Mouse (Mus musculus) myocyte (in vitro differentiated cells): ENCODE measurements at regions not wholly inside any gene's neighbourhood (a gene's known extent, or its start where the extent isn't known, plus 50 kb on each side); places are given as distances from the start of the nearest gene placed in this dataset.

ENCODE experiments used
- H3K27me3 ChIP-seq: one replicate; pipeline ENCODE4 v1.6.1; 2011; ENCODE audit not compliant: control insufficient read depth, insufficient read depth, insufficient read length
- H3K36me3 ChIP-seq: one replicate; pipeline ENCODE4 v1.6.1; 2011; ENCODE audit not compliant: control insufficient read depth, insufficient read depth
- H3K4me2 ChIP-seq: one replicate; pipeline ENCODE4 v1.6.1; 2011; ENCODE audit warnings: low read depth, control low read depth
- H3K4me3 ChIP-seq: one replicate; pipeline ENCODE4 v1.5.1; 2011; ENCODE audit warnings: mild to moderate bottlenecking, control low read depth, moderate library complexity
- H3K79me2 ChIP-seq: one replicate; pipeline ENCODE4 v1.6.1; 2011; ENCODE audit not compliant: control insufficient read depth, insufficient read depth
- H3ac ChIP-seq: one replicate; pipeline ENCODE4 v1.6.1; 2011; ENCODE audit not compliant: control insufficient read depth, insufficient read length
- CEBPB ChIP-seq: IDR thresholded peaks from 2 replicates; pipeline ENCODE4 v1.6.1; 2011; ENCODE audit warnings: mild to moderate bottlenecking, moderate library complexity; ENCODE audit not compliant: poor library complexity, insufficient read depth, severe bottlenecking
- E2F4 ChIP-seq: IDR thresholded peaks from one replicate; pipeline ENCODE4 v1.6.1; 2011; ENCODE audit warnings: mild to moderate bottlenecking, control low read depth, moderate library complexity; ENCODE audit not compliant: insufficient read depth
- MAX ChIP-seq: IDR thresholded peaks from one replicate; pipeline ENCODE4 v1.6.1; 2011; ENCODE audit warnings: low read depth, mild to moderate bottlenecking, control low read depth
- MYOD1 ChIP-seq, 3 experiments: IDR thresholded peaks; one replicate each; pipeline ENCODE4 v1.6.1; 2011; ENCODE audit warnings: control low read depth in 2 of 3, low read depth in 2 of 3, mild to moderate bottlenecking in 2 of 3, moderate library complexity in 1 of 3; ENCODE audit not compliant: insufficient read length in 2 of 3, control insufficient read depth in 1 of 3
- MYOG ChIP-seq, 3 experiments: IDR thresholded peaks; one replicate each; pipeline ENCODE4 v1.6.1; 2011; ENCODE audit warnings: control low read depth in 2 of 3, low read depth in 2 of 3, mild to moderate bottlenecking in 2 of 3; ENCODE audit not compliant: insufficient read length in 2 of 3, control insufficient read depth in 1 of 3, insufficient read depth in 1 of 3
- POLR2A ChIP-seq: IDR thresholded peaks from one replicate; pipeline ENCODE4 v1.6.1; 2011; ENCODE audit warnings: low read depth, mild to moderate bottlenecking, control low read depth, moderate library complexity; ENCODE audit not compliant: insufficient read length
- POLR2AphosphoS2 ChIP-seq: IDR thresholded peaks from one replicate; pipeline ENCODE4 v1.6.1; 2011; ENCODE audit warnings: low read depth, control low read depth; ENCODE audit not compliant: insufficient read length
- REST ChIP-seq: IDR thresholded peaks from one replicate; pipeline ENCODE4 v1.6.1; 2011; ENCODE audit warnings: mild to moderate bottlenecking, control low read depth, moderate library complexity; ENCODE audit not compliant: insufficient read depth, insufficient read length
- SRF ChIP-seq: IDR thresholded peaks from one replicate; pipeline ENCODE4 v1.6.1; 2011; ENCODE audit warnings: low read depth; ENCODE audit not compliant: control insufficient read depth, insufficient read length
- TCF12 ChIP-seq: IDR thresholded peaks from one replicate; pipeline ENCODE4 v1.6.1; 2011; ENCODE audit warnings: mild to moderate bottlenecking, control low read depth; ENCODE audit not compliant: poor library complexity, insufficient read depth, severe bottlenecking
- TCF3 ChIP-seq: IDR thresholded peaks from one replicate; pipeline ENCODE4 v1.6.1; 2011; ENCODE audit warnings: low read depth, control low read depth; ENCODE audit not compliant: insufficient read length
- USF1 ChIP-seq: IDR thresholded peaks from one replicate; pipeline ENCODE4 v1.6.1; 2011; ENCODE audit warnings: low read depth, mild to moderate bottlenecking, control low read depth, moderate library complexity

DNA sequence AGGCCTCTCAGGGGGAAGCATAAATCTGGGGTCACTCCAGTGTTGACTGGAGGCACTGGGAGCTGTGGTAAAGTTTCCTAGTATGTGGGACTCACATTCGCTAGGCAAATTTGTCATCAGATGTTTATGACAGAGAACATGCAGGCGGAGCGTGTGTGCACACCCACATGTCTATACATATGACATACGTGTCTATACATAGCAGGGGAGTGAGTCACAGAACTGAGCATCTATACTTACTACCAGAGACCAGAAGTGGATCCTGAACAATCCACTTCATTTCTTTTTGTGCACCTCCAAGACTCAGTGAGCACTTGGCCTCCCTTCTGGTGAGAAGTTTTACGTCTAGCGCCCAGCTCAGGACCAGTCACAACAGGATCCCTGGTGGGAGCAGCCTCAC is 118.6 kb downstream of the Cdh26 start:
- Histone ChIP-seq H3K27me3 (no peaks in the 10 kb centered on the region), H3K4me2 (no peak overlapping the region), H3ac (no peak overlapping the region), H3K4me3 (no peak overlapping the region), H3K79me2 (no peaks in the 10 kb centered on the region), H3K36me3 (no peaks in the 10 kb centered on the region)
- TF ChIP-seq POLR2A = no peak
- no peak for TF ChIP-seq REST
- no peak for TF ChIP-seq CEBPB
- TF ChIP-seq USF1 = no peak
- no peak for TF ChIP-seq TCF12
- no peak for TF ChIP-seq POLR2AphosphoS2
- no peak for TF ChIP-seq MYOD1 (IDR thresholded peaks at IDR 0.05; ENCODE audit: control insufficient read depth in 1 of 3, insufficient read length in 2 of 3, low read depth in 2 of 3)
- TF ChIP-seq E2F4 = no peak
- TF ChIP-seq MYOG (IDR thresholded peaks at IDR 0.05; ENCODE audit: control insufficient read depth in 1 of 3, insufficient read depth in 1 of 3, insufficient read length in 2 of 3, low read depth in 2 of 3) = no peak
- no peak for TF ChIP-seq TCF3
- no peak for TF ChIP-seq MAX
- TF ChIP-seq SRF = no peak

GRCm38 (mm10) chr2:178553736-178554135 is 123.4 kb downstream of the Cdh26 start:
- no peaks in the 10 kb centered on the region for H3K36me3 ChIP-seq
- H3K4me2 ChIP-seq = no peak overlapping the region
- TF ChIP-seq MYOD1 (IDR thresholded peaks at IDR 0.05; ENCODE audit: control insufficient read depth in 1 of 3, insufficient read length in 2 of 3, low read depth in 2 of 3) (no peak), SRF (no peak), TCF12 (no peak), MAX (no peak), POLR2AphosphoS2 (no peak), MYOG (IDR thresholded peaks at IDR 0.05; ENCODE audit: control insufficient read depth in 1 of 3, insufficient read depth in 1 of 3, insufficient read length in 2 of 3, low read depth in 2 of 3) (no peak), USF1 (no peak), REST (no peak), E2F4 (no peak), CEBPB (no peak)
- H3K4me3 ChIP-seq = no peak overlapping the region
- no peaks in the 10 kb centered on the region for H3K79me2 ChIP-seq
- no peaks in the 10 kb centered on the region for H3K27me3 ChIP-seq
- no peak overlapping the region for H3ac ChIP-seq

GRCm38 (mm10) chr2:178555692-178556340 is 125.5 kb downstream of the Cdh26 start:
- H3K27me3 ChIP-seq = no peaks in the 10 kb centered on the region
- no peak overlapping the region for H3K4me3 ChIP-seq
- no peaks in the 10 kb centered on the region for H3K79me2 ChIP-seq
- H3K36me3 ChIP-seq = no peaks in the 10 kb centered on the region
- H3K4me2 ChIP-seq = no peak overlapping the region
- H3ac ChIP-seq = no peak overlapping the region
- TF ChIP-seq E2F4 (no peak), CEBPB (no peak), MYOD1 (IDR thresholded peaks at IDR 0.05; ENCODE audit: control insufficient read depth in 1 of 3, insufficient read length in 2 of 3, low read depth in 2 of 3) (no peak), SRF (no peak), MYOG (IDR thresholded peaks at IDR 0.05; ENCODE audit: control insufficient read depth in 1 of 3, insufficient read depth in 1 of 3, insufficient read length in 2 of 3, low read depth in 2 of 3) (no peak), USF1 (no peak), POLR2AphosphoS2 (no peak), TCF12 (no peak), POLR2A (no peak), TCF3 (no peak), MAX (no peak), REST (no peak)

GRCm38 (mm10) chr2:178557934-178558333 is 127.6 kb downstream of the Cdh26 start:
- TF ChIP-seq MYOG (IDR thresholded peaks at IDR 0.05; ENCODE audit: control insufficient read depth in 1 of 3, insufficient read depth in 1 of 3, insufficient read length in 2 of 3, low read depth in 2 of 3) = no peak
- TF ChIP-seq CEBPB = no peak
- TF ChIP-seq TCF12 = no peak
- TF ChIP-seq SRF = no peak
- no peak for TF ChIP-seq TCF3
- no peak for TF ChIP-seq USF1
- TF ChIP-seq REST = no peak
- TF ChIP-seq E2F4 = no peak
- TF ChIP-seq MAX = no peak
- TF ChIP-seq MYOD1 (IDR thresholded peaks at IDR 0.05; ENCODE audit: control insufficient read depth in 1 of 3, insufficient read length in 2 of 3, low read depth in 2 of 3) = no peak
- no peak for TF ChIP-seq POLR2AphosphoS2
- no peak for TF ChIP-seq POLR2A
- H3K27me3 ChIP-seq = no peaks in the 10 kb centered on the region
- no peaks in the 10 kb centered on the region for H3K36me3 ChIP-seq
- no peak overlapping the region for H3K4me2 ChIP-seq
- H3K4me3 ChIP-seq = no peak overlapping the region
- no peaks in the 10 kb centered on the region for H3K79me2 ChIP-seq
- no peak overlapping the region for H3ac ChIP-seq
